Mouse (Mus musculus) lung, postnatal 25 days (tissue): ENCODE data around the gene Otx2.

Experiments used
- DNase-seq: peaks from one replicate; pipeline ENCODE4 v3.0.0; 2022; ENCODE audit warnings: low spot score

Otx2 gene

GRCm38 (mm10) chr14:48668761-48669303 is 4.8 kb downstream of the Otx2 start:
- no peak for DNase-seq

- no peak for DNase-seq
Observed at GRCm38 (mm10) chr14:48668051-48668481, 5.6 kb downstream of the Otx2 start.

GRCm38 (mm10) chr14:48667396-48667795 is 6.2 kb downstream of the Otx2 start:
- no peak for DNase-seq

- no peak for DNase-seq
Observed at GRCm38 (mm10) chr14:48666771-48667170, 6.8 kb downstream of the Otx2 start.

GRCm38 (mm10) chr14:48665816-48666661 is 7.6 kb downstream of the Otx2 start:
- no peak for DNase-seq

GRCm38 (mm10) chr14:48664841-48665815 is 8.5 kb downstream of the Otx2 start:
- DNase-seq: no peak

GRCm38 (mm10) chr14:48664001-48664810 is 9.4 kb downstream of the Otx2 start:
- DNase-seq: no peak

- no peak for DNase-seq
Observed at GRCm38 (mm10) chr14:48663531-48663930, 10.1 kb downstream of the Otx2 start.

- DNase-seq: no peak
Observed at GRCm38 (mm10) chr14:48662568-48663236, 10.9 kb downstream of the Otx2 start.

- no peak for DNase-seq
Observed at GRCm38 (mm10) chr14:48661646-48662567, 11.7 kb downstream of the Otx2 start.

GRCm38 (mm10) chr14:48661151-48661550 is 12.5 kb downstream of the Otx2 start:
- DNase-seq: no peak

GRCm38 (mm10) chr14:48660593-48660992 is 13.0 kb downstream of the Otx2 start:
- no peak for DNase-seq

GRCm38 (mm10) chr14:48659661-48660060 is 14.0 kb downstream of the Otx2 start:
- no peak for DNase-seq

GRCm38 (mm10) chr14:48657241-48657640 is 16.4 kb downstream of the Otx2 start:
- no peak for DNase-seq

- no peak for DNase-seq
Observed at GRCm38 (mm10) chr14:48656711-48657110, 16.9 kb downstream of the Otx2 start.

- no peak for DNase-seq
Observed at GRCm38 (mm10) chr14:48655792-48656550, 17.6 kb downstream of the Otx2 start.

- DNase-seq: no peak
Observed at GRCm38 (mm10) chr14:48655073-48655791, 18.4 kb downstream of the Otx2 start.

GRCm38 (mm10) chr14:48654551-48655072 is 19.0 kb downstream of the Otx2 start:
- no peak for DNase-seq
